Mouse (Mus musculus) heart, postnatal 14 days (tissue): ENCODE data around the gene Prop1. TPM values are rescaled to one million over a fixed set of nuclear protein-coding genes. Genes with fewer than 3 reads are reported as not detected.

Experiments
- DNase-seq, 2 experiments: peaks; one replicate each; pipeline ENCODE4 v3.0.0; 2021 to 2022
- intact Hi-C: fragments of 180-260 bp; cut with DNase I; formaldehyde crosslinking; loops from one replicate; pipeline ENCODE4 v1.15.1; 2025
- long read RNA-seq, 2 experiments: library from polyadenylated mRNA; stranded (forward); transcript quantifications; one replicate each; pipeline ENCODE4 v2.0.0; 2021
- total RNA-seq, 2 experiments: library from RNA; stranded (reverse); gene quantifications; 2 replicates each; pipeline ENCODE4 v1.2.3; 2021

Prop1 gene
- total RNA-seq, result not detected
- long read RNA-seq, experiment 1, result 0 reads
- long read RNA-seq, experiment 2, result 0 reads

DNA sequence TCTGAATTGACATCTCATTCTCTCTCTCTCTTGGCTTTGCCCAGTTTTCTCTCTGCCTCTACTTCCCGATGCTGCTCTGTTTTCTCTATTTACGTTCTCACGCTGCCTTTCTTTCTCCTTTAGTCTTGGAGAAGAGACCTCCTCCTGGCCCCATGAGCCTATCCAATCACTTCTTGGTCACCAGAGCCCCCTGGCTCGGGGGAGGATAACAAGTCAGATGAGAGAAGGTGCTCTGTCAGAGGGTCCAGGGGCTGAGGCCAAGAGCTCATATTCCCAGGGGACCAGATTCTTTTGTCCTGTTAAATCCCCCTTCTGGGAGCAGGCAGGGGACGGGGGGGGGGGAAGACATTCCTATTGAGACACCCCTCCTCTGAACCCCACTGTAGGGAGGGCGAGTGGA is at the start of gene Prop1:
Gene Prop1, minus strand, starts transcription at position 101 of the 400 bp plus-strand sequence.
- no peak for DNase-seq
- intact Hi-C loops, result no loop called here

DNA sequence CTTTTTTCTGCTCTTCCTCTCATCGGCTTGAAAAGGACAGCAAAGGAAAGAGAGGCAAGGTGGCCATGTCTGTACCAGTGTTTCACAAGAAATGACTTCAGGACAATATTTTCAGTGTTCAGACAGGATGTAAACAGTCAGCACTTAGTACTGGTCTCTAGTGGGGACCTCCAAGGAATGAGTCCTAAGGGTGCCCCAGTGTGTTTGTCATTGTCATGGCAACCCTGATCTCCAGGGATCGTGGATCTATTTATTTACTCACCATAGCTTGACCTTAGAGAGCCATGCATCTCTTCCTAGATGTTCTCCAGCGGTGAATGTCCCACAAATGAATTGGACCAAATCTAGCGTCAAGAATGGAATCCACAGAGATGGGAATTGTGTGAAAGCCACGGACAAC is 49.7 kb upstream of the Prop1 start, which contains the start of gene Olfr51:
Gene Olfr51, plus strand, starts transcription at position 301 of the 400 bp plus-strand sequence.
- intact Hi-C loops, result no loop called here

DNA sequence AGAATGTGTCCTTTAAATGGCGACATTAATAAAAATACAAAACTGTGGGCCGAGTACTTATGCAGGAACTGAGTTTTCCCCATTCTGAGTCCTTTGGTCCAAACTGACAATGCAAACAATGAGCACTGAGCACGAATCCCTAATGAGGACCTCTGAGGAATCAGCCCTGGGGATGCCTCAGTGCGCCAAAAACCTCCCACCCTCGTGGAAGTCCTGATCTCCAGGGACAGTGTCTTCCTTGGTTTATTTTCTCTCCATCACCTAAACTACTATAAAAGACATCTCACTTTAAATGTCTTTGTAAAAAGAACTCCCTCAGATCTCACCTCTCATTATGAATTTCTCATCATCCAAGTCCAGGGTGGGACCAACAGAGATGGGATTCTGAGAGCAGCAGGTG is 28.1 kb upstream of the Prop1 start, which contains the start of gene Olfr1377:
Gene Olfr1377, plus strand, starts transcription at position 301 of the 400 bp plus-strand sequence.
- intact Hi-C loops, result no loop called here
- DNase-seq, result no peak

More for the DNA sequence above, 49.7 kb upstream of the Prop1 start, which contains the start of gene Olfr51:
- DNase-seq, result no peak

DNA sequence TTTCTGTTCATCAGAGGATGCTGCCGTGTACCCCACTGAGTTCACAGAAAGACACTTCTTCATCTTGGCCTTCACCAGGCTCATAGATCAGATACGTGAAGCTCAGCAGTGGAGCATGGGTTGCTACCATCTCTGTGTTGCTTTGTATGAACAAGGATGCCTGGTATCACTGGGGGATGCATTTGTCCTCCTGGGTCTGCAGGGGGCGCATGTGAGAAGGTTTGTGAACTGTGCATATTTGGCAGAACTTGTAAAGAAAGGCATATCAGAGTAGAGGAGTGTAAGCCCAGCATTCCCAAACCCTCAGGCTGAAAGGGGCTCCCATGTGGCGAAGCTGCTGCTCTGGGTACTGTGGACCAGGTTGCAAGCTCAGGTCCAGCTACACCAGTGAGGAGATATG is 23.7 kb upstream of the Prop1 start:
- DNase-seq, result no peak
- intact Hi-C loops, result no loop called here

DNA sequence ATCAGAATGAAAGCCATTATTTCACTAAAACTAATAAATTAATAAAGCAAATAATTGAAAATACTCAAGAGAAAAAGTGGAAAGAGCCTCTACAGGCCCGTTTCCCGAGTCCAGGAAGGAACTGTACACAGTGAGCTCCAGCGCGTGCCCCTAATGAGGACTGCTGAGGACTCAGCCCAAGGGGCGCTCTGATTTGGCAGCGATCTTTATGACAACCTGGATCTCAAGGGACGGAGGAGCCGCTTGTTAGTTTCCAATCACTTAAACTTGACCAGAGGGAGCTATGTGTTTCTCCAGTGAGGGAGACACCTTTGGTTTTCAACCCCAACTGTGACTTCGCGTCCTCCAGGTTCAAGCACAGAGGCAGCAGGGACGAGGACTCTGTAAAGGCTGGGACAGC is 12.7 kb upstream of the Prop1 start, which contains the start of gene Olfr1378:
Gene Olfr1378, plus strand, starts transcription at position 301 of the 400 bp plus-strand sequence.
- no peak for DNase-seq
- intact Hi-C loops, result no loop called here

DNA sequence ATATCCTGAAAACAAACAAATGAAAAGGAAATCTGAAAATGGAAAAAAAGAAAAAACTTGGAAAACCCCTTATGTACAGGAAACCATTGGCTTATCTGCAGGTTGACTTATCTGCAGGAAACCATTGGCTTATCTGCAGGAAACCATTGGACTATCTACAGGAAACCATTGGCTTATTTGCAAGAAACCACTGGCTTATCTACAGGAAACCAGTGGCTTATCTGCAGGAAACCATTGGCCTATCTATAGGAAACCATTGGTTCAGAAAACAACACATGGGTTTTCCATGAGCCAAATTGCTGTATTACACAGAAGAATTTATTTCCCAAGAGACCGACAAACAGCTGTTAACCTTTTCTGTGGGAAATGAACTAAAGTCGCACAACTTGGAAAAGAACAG is 11.3 kb upstream of the Prop1 start:
- no peak for DNase-seq
- intact Hi-C loops, result no loop called here

DNA sequence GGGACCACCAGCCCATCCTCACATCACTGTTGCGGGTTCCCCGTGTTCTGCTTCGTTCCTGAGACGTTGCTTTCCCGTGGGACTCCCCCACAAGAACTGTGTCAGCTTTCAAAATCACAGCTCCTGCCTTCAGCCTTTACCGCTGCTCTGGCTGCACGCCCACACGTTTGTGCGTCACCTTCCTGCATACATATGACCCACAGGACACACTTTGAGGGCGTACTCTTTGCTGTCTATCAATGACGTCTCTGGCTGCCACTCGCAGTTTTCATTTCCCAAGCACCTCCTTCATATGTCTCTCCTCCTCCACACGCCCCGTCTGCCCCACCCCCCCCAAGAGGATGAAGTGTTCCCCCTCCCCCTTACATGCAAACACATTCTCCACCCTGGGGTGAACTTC is 1.3 kb downstream of the Prop1 start:
- DNase-seq, result no peak
- intact Hi-C loops, result no loop called here

DNA sequence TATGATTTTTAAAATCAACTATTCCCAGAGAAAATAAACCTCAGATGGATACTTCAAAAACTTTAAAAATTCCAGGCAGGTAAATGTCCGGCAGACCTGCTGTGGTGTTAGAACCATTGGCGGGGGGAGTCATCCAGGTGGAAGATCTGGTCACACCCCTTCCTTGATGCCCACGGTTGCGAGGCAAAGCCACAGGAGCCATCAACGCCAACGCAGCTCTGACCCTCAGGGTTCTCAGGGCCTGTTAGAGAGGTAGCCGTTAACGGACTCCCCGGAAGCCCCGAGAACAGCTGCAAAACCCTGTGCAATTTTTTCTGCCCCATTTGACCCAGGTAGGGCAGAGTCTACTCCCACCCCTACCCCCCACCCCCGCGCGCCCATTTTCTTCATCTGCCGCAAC is 10.1 kb downstream of the Prop1 start, which contains the start of gene 4933414I15Rik:
Gene 4933414I15Rik, minus strand, starts transcription at position 260 of the 400 bp plus-strand sequence.
- no peak for DNase-seq
- intact Hi-C loops, result no loop called here

DNA sequence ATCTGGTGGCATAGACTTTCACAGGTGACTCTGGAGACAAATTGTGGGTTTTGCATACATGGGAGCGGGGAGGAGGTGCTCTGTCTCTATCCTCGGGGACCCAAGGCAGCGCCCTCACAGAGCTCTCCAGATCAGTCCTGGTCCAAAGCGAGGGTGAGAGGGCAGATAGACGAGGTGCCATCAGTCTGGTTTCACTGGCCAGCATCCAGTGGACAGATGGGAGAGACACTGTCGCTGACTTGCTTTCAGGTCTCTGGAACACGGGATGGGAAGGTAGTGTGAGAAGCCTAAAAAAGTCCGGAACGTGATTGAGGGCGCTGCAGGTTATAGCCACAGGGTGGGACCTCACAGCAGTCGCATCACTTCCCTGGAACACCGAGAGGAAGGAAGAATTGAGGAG is 11.2 kb downstream of the Prop1 start:
- no peak for DNase-seq
- intact Hi-C loops, result no loop called here

DNA sequence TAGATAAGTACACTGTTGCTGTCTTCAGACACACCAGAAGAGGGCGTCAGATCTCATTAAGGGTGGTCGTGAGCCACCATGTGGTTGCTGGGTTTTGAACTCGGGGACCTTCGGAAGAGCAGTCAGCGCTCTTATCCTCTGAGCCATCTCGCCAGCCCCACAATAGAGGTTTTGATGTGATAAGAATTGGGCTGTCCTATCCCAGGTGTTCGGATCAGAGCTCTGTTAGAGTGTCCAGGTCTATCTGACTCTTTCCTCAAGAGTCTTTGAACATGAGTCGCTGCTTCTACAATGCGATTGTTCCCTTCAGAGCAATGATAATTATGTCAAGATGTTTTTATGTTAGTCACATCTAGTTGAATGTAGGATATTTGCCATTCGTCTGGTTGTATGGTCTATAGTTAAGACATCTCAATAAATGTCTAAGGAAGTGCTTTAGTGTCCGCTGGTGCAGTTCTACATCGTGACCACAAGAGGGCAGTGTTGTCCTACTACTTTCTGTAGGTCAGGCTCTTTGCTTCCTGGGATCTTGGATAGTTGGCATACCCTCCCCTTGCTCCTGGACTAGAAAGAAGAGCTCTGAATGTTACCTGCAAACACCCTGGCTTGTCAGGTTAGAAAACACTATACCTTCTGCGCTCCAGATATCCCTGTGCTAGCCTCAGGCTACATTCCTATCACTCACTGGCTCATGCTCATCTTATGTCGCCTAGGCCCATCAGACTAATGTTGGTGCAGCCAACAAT is 13.8 kb downstream of the Prop1 start:
- intact Hi-C loops, result loop anchor here (1.0 to 10.0 kb wide), 2 partner anchors 94 to 325 kb away; partner anchors contain the start of genes BC049762 and Clk4
- DNase-seq, result peak in 1 of 2 experiments; percentile 47

DNA sequence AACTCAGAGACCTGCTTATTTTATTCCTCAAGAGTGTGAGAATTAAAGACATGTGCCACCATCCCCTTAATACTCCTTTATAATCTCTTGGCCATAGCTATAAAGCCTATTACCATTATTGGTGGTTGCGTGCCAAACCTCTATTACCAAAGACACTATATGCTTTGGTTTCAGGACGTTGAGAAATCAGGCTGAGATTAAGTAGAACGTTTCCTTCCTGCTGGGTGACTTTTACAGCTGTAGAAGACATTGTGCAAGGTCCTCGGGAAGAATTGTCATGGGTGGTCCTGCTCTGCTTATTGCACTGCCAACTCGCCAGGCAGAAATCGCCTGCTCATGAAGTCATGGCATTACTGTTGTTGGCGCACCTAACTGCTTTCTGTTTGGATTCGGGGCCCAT is 15.1 kb downstream of the Prop1 start:
- DNase-seq, result no peak
- intact Hi-C loops, result loop anchor here (10.0 kb wide), 1 partner anchor 326 kb away; the partner anchor contains the start of genes BC049762 and Clk4

DNA sequence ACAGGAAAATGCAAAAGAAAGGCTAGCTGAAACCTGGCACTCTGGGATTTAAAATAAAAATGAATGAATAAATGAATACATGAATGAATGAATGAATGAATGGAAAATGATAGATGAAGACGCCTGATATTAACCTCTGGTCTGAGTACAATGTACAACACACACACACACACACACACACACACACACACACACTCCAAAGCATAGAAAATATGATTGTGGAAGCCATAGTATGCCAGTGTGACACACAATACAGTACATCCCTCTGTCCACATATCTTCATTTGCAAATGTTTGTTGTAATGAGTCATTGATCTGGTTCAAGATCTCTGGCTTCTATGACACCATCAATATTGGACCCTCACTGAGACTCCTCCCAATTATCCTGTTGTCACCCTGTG is 21.5 kb downstream of the Prop1 start:
- intact Hi-C loops, result loop anchor here (5.0 to 10.0 kb wide), 2 partner anchors 125 to 333 kb away; partner anchors contain the start of genes BC049762, Clk4 and Zfp354a
- DNase-seq, result no peak

DNA sequence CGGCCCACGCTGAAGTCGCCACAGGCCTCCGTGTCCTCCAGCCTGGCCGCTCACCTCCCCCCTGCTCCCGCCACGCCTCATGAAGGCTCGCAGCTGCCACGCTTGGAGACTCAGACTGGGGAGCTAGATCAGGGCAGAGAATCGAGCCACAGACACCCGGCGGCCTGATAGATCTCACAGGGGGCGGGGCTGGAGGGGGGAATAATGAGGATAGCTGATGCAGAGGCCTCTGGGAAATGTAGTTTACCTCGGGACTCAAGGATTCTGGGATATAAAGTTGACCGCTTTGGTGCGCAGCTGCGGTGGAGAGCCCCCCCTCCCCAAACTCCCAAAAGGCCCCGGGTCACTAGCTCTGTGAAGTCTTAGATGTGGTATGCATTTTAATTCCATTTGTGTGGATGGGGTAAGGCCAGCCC is 22.1 kb downstream of the Prop1 start, which contains the start of gene Zfp354b:
Gene Zfp354b, minus strand, starts transcription at position 183 of the 416 bp plus-strand sequence.
- DNase-seq, result peak; percentile 73 to 79
- intact Hi-C loops, result loop anchor here (5.0 to 10.0 kb wide), 2 partner anchors 126 to 333 kb away; partner anchors contain the start of genes BC049762, Clk4 and Zfp354a

DNA sequence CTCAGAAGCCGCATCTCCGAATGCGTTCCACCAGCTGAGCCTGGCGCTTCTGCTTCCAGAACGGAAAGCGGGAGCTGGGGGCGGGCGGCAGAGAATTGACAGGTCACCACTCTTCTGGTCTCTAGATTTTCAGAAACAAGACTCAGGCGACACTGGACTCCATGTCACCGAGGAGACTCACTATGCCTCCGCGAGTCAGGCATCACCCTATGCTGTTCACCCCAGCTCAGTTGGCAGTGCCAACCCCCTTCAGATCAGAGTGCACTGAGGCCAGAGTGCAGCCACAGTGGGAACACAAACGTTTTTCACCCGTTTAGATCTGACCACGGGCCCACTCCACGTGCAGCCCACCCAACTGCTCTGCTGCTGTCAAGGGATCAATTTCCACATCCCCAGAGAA is 22.5 kb downstream of the Prop1 start:
- intact Hi-C loops, result loop anchor here (5.0 to 10.0 kb wide), 2 partner anchors 126 to 334 kb away; partner anchors contain the start of genes BC049762, Clk4 and Zfp354a
- DNase-seq, result peak in 1 of 2 experiments; percentile 32

DNA sequence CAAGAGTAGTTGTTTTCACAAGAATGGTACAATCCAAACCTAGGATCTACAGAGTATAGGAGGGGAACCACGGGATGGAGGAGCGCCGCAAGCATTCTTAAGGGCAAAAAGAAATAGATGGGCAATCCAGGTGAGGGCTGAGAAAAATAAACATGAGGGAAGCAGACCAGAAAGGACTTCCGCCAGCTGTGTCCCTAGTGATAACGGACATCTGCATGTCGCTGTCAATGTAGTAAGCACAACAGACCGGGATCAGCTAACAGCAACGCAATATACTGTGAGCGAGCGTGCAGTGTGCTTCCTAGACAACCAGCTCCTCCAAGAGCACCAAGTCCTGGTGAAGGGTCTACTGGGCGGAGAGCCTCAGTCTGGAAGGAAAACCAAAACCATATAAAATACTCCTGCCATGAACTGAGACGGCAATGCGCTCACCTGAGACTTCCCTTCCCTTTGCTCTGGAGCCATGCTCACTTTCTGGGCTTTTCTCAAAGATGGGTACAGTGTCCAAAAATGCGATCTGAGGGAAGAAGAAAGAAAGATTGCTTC is 23.0 kb downstream of the Prop1 start:
- no peak for DNase-seq
- intact Hi-C loops, result loop anchor here (5.0 to 10.0 kb wide), 2 partner anchors 127 to 334 kb away; partner anchors contain the start of genes BC049762, Clk4 and Zfp354a

DNA sequence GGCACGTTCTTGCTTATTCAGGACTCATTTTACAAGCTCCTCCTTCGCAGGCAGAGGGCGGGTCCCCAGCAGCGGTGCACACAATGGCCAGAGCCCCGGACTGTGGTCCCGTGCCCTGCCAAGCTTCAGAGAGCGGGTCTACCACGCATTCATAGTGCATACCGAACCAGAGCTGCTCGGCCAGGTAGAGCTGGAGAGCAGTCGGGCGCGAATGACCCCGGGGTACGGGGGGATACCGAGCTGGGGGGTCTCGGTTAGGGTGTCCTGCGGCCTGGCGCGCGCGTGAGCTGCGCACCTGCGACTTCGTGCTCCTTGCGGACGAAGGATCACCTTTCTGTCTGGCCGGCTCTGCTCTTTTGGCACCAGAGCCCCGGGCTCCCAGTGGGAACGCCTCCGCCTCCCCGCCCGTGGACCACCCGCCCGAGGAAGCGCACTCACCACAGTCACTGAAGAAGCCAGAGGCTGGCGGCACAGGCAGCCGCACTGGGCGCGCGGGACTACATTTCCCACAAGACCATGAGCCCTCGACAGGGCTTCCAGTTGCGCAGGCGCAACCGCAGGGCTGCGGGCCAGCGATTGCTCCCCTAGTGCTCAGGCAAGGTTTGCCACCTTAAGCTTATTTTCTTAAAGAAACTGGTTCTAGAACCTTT is 37.8 kb downstream of the Prop1 start, which contains the start of gene Zfp2:
Gene Zfp2, minus strand, starts transcription at position 495 of the 650 bp plus-strand sequence.
- peak; percentile 91 to 94 for DNase-seq
- intact Hi-C loops, result no loop called here

DNA sequence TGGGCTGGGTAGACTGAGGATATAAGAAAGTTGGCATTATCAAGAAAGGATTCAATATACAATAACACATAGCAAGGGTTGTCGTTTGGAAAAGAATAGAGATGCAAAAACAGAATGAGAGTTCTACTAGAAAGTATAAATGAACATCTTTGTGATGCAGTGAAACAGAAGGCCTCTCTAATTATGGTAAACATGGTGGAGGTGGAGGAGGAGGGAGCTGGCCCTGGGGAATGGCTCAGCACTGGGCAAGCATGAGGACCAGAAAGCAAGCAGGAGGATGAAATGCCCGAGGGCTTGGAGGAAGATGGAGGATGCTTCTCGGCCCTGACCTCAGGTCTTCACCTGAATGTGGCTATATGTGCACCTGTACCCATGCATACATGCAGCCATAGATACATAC is 39.1 kb downstream of the Prop1 start:
- intact Hi-C loops, result no loop called here
- DNase-seq, result no peak

DNA sequence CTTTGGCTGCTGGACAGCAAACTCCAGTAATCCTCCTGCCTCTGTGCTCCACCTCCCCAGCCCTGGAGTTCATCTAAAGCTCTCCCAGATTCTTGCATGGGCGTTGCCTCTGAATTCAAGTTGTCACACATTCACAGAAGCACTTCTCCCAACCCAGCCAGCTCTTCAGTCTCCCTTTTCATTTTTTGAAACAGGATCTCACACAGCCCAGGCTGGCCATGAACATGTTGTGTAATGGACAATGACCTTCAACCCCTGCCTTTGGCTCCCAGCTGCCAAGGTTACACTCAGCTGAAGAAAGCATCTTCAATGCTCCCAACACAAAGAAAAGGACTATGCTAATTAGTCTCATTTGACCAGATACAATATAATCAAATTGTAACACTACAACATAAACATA is 40.3 kb downstream of the Prop1 start:
- intact Hi-C loops, result no loop called here
- DNase-seq, result no peak

DNA sequence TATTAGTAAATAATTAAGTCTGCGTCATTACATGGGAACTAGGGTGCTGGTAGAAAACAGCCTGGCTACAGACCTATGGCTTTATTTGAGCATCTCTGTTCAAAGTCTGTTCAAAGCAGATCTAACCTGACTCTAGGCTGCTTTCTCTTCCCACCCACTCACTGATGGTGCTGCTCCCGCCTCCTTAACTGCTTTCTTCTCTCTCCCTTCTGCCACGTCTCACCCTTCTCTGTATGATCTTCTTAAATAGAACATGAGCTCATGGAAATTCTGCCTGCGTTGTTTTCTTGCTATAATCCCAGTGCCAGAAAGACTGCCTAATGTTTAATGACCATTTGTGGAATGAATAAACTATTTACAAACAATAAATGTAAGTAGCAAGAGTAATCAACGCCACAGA is 45.4 kb downstream of the Prop1 start:
- intact Hi-C loops, result no loop called here
- no peak for DNase-seq
